Mouse (Mus musculus) megakaryocyte progenitor cell, adult 5-6 weeks (primary cell): ENCODE results near the gene Fgf5. TPM values are rescaled to one million over a fixed set of nuclear protein-coding genes. Genes with fewer than 3 reads are reported as not detected.

Experiments used
- ATAC-seq: replicated peaks from 2 replicates; pipeline ENCODE4 v1.8.0; 2016; ENCODE audit warnings: mild to moderate bottlenecking, moderate TSS enrichment, inconsistent platforms; ENCODE audit not compliant: poor library complexity
- total RNA-seq, 2 experiments: library from RNA; stranded (forward) in 1 of 2; stranded (reverse) in 1 of 2; fragments of 157-497, 149-512 nt in 1 of 2; fragments of 200-1000 nt in 1 of 2; gene quantifications; 2 replicates each; pipeline versions ENCODE4 v1.2.3 to v1.2.4; 2015 to 2017

Fgf5 gene
- not detected in 2 replicates for total RNA-seq (2015)
- total RNA-seq (2017) = not detected in 2 replicates

DNA sequence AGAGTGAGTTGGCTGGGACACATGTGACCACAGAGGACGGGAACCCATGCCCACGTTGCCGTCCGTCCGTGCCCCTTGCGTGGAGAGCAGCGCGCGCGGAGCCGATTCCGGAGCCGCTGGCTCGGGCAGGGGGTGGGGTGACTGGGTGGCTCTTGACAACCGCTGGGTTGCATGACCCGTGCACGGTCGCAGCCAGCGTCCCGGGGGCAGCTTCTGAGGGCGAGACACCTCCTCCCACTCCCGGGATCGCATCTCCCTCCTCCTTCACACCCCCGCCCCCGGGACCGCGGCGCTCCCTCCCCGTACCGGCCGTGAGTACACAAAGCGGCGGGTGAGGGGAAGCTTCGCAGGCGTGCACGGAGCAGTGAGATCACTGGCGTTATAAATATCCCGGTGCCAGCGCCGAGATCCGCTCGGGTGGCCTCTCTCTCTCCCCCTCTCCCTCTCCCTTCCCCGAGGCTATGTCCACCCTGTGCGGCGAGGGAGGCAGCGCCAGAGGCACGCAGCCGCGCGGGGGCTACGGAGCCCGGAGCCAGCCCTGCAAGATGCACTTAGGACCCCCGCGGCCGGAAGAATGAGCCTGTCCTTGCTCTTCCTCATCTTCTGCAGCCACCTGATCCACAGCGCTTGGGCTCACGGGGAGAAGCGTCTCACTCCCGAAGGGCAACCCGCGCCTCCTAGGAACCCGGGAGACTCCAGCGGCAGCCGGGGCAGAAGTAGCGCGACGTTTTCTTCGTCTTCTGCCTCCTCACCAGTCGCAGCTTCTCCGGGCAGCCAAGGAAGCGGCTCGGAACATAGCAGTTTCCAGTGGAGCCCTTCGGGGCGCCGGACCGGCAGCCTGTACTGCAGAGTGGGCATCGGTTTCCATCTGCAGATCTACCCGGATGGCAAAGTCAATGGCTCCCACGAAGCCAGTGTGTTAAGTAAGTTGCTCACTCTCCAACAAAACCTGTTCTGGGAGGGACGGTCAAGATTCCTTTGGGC, at the start of gene Fgf5:
TSS of gene Fgf5 (plus strand) at position 347 of the 984 bp plus-strand sequence.
- ATAC-seq = no peak

DNA sequence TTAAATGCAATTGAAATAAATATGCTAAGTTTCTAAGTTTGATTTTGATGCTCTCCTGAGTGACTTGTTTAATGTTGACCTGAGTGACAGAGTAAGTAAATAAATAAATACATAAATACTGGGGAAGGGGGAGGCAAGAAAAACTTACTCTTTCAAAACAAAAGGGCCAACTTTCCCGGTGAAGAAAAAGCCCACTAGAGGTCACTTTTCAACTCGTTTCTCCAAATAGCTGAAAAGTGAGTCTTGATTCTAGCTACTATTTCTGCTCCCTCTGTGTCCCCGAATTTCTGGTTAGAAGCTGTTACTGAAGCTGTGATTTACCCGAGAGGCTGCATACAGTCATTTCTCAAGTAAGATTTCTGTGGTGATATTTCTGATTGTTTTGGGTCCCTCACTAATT, 41.5 kb upstream of the Fgf5 start:
- ATAC-seq = no peak

DNA sequence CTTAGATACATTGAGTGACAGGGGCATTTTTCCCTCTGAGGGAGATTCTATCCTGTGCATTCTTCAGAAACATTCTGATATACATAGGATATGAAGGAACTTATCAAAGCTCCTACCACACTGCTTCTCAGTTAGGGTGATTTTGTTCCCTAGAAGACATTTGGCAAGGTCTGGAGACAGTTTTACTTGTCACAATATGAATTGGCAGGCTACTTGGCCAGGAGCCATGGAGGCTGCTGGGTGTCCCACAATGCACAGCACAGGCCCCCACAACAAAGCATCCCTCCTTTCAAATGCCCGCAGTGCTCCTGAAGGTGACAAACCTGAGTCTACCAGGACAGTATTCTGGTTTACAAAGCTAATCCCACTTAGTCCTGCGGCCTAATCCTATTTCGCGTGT, 32.0 kb upstream of the Fgf5 start:
- ATAC-seq = no peak

DNA sequence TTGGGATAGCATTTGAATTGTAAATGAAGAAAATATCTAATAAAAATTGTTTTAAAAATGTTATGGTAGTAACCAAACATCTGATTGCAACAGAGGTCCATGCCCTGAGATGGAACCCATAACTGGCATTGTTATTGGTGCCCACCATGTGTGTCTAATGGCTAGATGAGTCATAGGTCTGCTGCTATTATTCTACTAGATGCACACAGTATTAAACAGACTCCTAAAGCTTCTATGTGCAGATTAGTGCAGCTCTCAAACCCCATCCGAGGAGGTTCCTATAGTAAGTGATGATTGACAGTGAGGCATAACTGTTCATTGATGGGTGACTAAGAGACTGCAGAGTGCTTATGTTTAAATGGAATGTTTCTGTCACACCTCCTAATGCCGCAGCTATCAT, 27.3 kb upstream of the Fgf5 start:
- no peak for ATAC-seq

DNA sequence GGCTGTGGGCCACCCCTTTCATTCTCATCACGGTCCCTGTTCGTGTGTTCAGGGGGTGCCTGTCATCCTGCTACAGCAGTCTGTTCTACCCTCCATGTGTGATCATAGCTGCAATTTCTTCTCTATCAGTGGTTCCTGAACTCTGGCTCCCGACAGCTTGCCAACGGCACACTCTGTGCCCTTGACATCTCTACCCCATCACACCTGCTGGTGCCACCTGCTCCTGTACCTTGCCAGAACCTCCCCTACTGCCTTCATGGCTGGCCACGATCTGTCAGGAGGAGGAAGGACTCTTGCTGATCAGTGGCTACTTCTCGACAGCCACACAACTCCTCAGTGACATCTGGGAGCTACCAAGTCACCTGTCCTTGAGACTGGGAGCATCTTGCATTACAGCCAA, 24.5 kb upstream of the Fgf5 start:
- no peak for ATAC-seq

DNA sequence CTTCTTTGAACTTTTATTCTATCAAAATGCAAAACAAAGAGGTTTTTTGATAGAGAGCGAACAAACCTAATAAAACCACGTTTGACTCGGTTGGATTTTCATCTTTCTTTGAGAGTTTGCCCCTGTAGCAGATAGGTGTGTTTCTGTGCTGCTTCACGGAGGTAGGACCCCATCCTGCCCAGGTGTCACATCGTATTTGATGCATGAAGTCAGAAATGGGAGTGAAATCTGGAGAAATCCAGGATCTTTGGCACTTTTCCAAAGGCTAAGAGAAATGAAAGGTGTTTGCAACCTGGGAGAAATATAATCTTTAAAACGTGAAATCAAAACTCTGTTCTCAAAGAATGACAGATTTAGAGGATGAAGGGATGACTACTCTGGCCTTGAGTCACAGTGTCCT, 15.5 kb upstream of the Fgf5 start:
- ATAC-seq = no peak

DNA sequence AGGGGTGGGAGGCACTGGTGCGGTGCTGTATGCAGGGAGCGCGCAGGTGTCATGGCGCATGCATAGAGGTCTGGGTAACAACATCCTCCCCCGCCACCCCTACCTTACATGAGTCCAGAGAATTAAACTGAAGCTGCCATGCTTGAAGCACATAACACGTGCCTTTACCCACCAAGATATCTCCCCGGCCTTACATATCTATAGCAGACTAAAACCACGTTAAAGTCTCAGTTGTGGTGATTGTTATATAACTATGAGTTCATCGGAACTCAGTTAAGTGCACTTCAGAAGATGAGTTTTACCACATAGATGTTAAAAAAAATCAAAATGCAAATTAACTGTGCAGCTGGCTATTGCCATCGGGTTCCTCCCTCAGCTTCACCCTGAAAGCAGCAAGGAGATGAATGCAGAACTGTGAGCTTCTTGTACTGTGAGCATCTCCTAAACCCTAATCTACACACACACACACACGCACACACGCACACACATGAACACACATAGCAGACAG, 12.6 kb upstream of the Fgf5 start:
- ATAC-seq = no peak

DNA sequence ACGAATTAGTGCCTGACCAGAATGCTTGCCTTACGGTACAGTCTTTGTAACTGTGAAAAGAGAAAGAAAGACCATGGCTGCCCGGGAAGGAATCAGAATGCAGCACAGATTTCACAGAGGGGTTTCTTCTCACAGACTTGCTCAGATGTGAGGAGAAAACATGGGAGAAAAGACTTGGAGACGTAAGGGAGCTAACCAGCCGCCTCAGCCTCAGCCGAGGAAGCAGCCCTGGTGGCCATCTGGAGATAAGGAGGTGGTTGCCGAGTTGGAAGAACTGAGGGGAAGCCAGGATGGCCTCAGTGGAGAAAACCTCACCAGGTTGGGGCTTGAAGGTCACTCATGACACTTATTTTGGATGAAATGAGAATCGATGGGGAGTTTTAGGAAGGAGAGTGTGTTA, 8.7 kb upstream of the Fgf5 start:
- no peak for ATAC-seq

DNA sequence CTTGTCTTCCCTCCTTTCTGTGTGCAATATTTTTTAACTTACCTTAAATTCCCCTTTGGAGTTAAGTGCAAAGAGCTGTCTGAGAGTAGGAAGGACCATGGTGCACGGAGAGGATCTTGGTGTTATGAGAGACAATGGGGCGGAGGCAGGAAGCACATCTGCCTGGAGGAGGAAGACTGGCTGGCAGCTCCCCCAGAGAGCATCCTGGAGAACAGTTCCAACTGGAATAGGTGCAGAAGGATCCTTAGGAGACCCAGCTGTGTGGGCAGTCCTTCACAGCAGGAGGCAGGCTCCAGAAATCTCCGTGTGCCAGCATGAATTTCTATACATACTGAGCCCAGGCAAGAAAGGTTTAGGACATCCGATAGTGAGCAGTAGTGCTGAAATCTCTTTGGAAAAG, 8.0 kb upstream of the Fgf5 start:
- ATAC-seq = no peak

DNA sequence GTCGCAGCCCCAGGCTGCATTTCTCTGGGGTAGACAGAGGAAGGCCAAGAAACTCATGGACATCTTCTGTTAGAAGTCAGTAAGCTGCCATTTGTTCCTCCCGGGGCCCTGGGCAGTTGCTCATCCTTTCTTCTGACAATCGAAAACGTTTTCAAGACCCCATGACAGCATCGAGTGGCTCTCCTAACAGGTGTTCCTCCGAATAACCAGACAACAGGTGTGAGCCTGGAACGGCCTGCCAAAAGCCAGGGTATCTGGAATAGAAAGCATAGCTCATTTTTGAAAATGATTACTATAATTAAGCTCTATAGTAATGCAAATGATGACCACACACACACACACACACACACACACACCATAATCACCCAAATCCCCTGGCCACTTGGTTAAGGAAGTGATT, 7.2 kb upstream of the Fgf5 start:
- no peak for ATAC-seq

DNA sequence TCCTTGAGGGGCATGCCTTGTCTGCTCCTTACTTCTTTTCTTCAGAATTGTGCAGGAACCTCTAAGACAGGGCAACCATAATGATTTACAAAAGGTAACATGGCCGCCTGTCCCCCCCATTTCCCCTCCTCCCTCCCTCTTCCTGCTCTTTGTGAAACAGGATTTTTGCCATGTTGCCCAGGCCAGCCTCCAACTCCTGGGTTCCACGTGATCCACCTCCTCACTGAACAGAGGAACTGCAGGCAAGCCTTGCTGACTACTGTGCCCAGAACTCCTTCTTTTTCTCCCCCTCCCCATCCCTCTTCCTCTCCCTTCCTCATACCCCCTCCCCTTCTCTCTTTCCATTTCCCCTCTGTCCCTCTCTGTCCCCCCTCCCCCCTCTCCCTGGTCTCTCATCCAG, 6.5 kb upstream of the Fgf5 start:
- no peak for ATAC-seq

DNA sequence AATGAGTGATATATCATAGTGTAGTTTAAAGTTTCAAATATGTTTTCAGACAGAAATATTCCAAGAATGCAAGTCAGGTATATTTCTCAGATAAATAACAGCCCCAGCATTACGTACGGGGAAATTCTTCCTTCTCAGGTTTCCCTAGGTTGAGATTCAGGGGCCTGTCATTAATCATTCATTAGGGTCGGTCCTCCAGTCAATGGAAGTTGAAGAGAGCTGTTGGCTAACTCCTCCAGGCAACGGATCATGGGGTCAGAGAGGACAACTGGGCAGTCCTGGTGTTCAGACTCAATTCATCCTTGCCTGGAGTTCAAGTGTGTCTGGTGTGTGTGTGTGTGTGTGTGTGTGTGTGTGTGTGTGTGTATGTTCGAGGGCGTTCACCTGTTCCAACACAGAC, 837 bp upstream of the Fgf5 start:
- no peak for ATAC-seq

DNA sequence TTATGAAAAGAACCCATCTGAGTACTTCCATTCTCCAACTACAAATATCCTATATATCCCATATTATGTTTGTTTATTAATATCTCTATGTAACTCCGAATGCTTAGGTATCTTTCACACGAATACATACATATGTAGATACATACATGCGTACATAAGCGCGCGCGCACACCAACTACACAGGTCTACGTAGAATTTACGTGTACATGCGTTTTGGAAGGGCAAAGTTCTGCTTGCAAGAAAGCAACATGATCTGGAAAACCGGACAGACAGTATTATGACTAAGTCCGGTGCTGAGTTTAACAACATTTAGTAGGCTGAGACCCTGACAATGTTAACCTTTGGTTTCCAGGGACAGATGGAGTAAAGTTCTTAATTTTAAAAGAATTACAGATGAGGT, 1.2 kb downstream of the Fgf5 start:
- ATAC-seq = no peak

DNA sequence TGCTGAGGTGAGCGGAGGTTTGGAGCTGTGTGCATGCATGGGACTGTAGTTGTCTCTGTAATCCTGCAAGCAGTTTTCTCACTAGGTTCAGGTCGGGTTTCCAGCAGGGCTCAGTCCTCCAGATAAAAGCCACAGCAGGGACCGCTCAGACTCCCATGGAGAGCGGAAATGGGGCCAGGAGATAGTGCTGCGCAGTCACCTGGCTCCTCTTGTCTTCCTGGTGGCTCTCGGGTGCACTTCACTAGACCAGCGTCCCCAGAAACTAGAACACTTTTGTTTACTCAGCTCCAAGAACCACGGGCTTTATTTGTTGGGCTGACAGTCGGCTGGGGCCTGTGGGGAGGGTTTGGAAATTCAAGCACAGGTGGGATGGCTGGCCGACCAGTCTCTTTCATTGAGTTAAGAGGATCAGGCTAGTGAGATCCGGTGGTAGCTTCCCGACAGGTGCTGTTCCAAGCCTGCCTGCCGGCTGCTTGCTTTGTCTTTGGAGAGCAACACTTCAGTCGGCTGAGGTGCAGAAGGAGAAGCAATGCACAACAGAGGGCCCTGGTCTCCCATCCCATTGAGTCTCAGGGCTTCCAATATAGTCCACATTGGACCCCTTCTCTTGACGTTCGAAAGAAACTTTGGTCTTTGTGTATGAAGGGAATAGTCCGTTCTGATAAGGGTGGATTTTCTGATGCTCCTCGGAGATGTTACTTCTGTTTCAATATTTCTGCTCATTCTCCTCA, 1.9 kb downstream of the Fgf5 start:
- ATAC-seq = no peak

DNA sequence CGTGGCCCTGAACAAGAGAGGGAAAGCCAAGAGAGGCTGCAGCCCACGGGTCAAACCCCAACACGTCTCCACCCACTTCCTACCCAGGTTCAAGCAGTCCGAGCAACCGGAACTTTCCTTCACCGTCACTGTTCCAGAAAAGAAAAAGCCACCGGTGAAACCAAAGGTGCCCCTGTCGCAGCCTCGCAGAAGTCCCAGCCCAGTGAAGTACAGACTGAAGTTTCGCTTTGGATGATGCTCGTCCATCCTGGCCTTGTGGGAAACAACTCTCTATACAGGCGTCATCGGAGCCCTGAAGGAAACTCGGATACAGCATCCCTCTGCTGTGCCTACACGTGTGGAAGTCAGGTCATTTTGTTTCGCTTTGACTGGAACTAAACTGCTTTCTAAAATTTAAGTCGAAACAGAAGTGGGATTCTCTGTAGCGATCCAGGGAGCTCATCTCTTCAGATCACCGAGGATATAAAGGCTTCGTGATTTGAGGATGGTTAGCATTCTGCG, 21.4 kb downstream of the Fgf5 start:
- ATAC-seq = no peak

DNA sequence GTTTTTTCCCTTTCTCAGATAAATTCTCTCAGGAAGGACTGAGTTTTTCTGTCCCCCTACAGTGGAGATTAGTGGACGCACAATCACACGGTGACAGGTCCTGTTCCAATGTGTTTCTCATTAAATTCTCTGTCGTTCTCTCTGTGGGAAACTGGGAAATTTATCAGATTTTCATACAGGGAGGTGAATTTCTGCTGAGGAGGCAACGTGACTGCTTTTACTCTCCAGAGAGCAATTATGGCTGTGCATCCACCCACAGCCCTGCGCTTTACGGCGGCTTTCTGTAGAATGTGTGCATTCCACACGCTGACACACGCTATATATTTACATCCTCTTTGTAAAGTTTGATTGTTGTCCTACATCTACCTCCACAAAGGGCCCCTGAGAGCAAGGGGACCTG, 28.0 kb downstream of the Fgf5 start:
- no peak for ATAC-seq

DNA sequence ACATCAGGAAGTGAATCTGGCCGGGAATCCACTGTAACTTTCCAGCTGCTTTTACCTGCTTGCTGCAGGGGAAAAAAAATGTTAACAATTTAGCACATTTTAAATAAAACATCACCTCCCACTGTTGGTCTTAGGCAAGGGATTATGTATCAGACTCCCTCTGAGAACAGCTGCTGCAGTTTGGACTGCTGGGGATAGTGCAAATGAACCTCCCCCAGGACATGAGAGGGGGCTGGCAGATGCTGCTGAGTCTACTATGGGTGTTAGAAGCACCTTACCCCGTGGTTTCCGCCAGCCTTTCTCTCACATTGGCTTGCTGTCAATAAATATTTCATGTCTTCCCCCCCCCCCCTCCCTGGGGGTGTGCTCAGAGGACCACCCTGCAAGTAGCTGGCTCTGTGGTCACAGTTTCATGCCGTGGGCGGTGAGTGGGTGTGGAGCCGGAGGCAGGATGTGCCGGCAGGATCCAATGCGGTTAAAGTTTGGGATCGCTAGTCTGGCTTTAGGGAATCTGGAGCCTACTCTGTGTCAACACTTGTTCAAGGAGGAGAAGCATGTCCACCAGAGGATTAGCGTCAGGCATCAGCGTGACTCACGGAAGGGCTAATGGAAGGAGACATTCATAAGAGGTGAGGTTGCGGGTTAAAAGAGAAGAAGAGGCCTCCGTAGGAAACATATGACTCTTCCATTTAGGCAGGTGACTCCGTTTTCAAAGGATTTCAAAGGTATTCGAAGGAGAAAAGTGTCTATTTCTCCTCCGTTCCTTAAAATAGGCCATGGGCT, 29.9 kb downstream of the Fgf5 start:
- no peak for ATAC-seq

DNA sequence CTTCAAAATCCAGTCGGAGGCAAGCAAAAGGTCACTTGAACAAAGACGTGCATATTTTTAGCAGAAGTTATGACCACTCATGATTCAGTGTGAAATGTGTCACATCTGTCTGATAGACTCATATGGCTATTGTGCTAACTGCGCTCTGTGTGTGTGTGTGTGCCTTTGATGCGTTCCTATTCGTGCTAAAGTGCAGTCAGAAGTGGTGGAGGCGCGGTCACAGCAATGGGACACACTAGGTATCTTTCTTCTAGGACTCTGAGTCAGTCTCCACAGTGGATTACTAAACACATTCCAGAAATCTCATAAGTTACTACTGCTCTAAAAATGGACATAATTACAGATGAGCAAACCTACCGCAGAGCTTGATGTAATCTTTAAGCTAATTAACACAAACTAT, 36.7 kb downstream of the Fgf5 start:
- no peak for ATAC-seq

DNA sequence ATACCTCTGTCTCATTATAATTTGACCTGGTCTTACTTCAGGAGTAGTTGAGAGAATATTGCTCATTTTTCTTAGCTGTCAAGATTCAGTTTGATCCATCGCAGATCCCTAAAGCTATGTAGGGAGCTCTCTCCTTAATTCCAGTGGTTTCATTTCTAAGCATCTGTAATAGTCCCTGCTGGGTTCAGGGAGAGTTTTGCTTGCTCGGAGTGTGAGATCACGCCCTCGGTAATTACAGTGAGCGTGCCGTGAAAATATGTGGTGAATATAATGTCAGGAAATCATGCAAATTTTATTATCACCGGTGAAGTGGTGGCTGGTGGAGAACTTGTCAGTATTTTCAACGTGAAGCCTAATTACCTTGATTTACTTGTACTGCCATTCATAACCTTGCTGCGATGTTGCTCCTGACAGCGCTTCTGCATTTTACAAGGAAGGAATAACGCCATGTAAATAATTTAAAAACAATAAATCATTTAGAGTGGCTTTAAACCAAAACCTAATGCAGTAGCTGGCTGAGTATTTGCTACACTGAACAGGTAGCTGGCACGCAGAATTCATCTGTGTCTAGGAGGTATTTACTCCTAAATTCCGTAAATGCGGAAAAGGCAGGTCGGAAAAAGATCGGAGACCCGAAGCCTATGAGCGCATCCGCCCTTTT, 38.5 kb downstream of the Fgf5 start:
- no peak for ATAC-seq

DNA sequence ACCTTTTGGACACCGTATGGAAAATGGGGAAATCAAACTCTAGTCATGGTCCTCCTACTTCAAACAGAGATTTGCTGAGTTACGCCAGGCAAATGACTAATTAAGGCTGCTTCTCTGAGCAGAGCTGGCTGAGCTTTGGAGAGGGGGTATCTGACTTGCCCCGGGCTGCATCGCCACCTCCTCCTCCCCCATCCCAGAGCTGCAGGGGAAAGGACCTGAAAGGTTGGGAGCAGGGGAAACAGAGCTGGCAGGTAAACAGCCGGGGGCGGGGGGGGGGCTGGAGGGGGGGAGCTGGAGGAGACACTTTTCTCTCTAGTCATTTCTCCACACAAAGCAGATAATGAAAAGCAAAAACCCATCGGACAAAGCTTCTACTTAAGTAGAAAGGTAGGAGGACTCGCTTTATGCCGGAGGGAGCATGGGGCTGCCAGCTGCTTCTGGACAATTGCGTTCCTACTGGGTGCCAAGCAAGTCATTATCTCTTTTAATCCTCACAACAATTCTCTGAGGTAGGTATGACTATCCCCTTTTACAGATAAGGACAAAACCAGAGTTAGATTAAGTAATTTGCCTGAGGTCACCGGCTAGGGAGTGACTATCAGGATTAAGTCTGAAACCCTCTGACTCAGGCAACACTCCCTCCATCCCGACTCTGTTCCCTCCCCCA, 39.2 kb downstream of the Fgf5 start:
- no peak for ATAC-seq
